Mouse (Mus musculus) 3134 (cell line): ENCODE results near the gene Gm10282.

ENCODE experiments used
- DNase-seq: peaks from one replicate; pipeline ENCODE4 v3.0.0-alpha.2; 2011; ENCODE audit warnings: low spot score; ENCODE audit not compliant: insufficient read length; ENCODE audit errors: extremely low read depth

Gene Gm10282

GRCm38 (mm10) chr8:72263451-72263850 is 41.6 kb downstream of the Gm10282 start:
- no peak for DNase-seq

DNA sequence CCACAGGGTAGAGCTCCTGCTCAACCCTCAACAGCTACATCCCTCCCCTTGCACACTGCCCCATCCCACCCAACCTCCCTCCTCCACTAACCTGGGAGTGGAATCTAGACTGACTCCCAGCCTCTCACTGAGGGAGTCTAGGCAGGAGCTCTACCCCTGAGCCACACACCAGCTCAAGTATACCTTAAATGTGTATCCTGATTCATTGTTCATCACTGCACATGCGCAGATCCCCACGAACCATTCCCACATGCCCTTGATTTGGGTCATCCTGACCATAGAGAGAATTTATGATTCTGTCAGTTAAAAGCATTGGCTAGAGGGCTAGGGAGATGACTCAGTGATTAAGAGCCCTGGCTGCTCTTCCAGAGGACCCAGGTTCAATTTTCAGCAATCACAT is 42.3 kb downstream of the Gm10282 start:
- no peak for DNase-seq

DNA sequence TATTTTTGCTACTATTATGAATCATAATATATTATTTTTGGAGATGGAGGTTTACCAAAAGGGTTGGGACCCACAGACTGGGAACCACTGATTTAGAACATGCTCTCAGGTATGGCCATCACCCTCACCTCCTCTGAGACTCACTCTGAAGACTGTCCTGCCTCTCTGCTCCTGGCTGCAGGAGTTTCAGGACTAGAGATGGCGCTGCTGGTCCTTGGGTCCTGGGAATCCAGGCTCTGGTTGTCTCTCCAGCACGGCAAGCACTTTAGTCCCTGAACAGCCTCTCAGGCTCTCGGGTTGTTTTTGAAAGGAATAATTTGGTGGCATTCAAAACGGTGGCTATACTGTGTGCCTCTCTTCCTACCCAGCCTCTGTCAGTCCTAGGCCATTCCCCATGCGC is 43.2 kb downstream of the Gm10282 start:
- no peak for DNase-seq

DNA sequence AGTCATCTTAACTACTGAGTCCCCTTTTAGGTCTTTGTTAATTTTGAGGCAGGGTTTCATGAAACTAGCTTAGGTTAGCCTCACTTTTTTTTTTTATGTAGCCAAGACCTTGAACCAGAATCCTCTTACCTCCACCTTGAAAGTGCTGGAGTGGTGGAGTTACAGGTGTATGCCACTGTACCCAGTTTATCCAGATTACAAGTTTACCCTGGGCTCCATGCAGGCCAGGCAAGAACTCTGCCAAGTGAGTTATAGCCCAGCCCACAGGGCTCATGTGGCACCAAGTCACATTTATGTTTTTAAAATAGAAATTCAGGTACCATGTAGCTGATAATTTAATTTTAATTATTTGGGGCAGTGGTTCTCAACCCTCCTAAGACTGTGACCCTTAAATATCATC is 43.6 kb downstream of the Gm10282 start:
- DNase-seq: no peak

GRCm38 (mm10) chr8:72261019-72261418 is 44.0 kb downstream of the Gm10282 start:
- DNase-seq: no peak

DNA sequence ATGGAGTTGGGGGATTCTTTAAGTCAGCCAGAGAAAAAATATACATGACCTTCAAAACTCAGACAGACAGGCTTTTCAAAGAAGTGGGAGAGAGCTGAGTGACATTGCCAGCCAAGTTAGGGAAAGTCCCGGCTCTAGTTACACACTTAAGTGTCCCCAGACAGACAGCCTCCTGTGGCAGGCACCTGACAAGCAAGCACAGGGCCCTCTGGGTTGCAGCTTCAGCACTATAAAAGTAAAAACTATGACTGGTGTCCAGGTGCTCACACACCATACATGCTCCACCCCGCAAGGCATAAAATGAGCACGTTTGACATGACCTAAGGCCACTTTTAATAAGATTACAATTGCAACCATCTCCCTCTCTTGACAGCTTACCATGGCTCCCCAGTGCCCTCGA is 44.5 kb downstream of the Gm10282 start:
- DNase-seq: no peak

- no peak for DNase-seq
Measured at GRCm38 (mm10) chr8:72259862-72260261, 45.2 kb downstream of the Gm10282 start.

DNA sequence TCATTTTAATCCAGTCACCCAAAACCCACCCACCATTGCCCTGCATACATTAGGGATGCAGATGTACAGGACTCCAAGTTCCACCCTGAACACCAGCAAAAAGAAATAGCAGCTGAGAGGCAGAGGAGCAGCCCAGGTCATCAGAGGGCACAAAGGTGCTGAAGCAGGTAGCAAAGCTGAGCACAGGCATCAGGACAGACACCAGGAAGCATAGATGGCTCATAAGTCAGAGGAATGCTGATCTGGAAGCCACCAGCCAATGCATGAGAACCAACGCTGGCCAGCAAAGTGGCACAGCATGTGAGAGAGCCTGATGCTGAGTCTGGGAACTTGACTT is 47.2 kb downstream of the Gm10282 start:
- DNase-seq: no peak

- no peak for DNase-seq
Measured at GRCm38 (mm10) chr8:72257171-72257901, 47.7 kb downstream of the Gm10282 start.
